Mouse (Mus musculus) lung, embryonic 14.5 days (tissue): Measurements from ENCODE around the gene Gm5741. TPM values are rescaled to one million over a fixed set of nuclear protein-coding genes. Genes with fewer than 3 reads are reported as not detected.

Experiments
- ATAC-seq: fragments of 200-750 bp; cut with Nextera tagmentation; 2 replicates; pipeline ENCODE4 v1.8.0; 2017; ENCODE audit warnings: mild to moderate bottlenecking, moderate TSS enrichment, moderate library complexity; ENCODE audit not compliant: insufficient read depth
- DNase-seq: peaks from one replicate; pipeline ENCODE4 v3.0.0-alpha.2; 2015
- H3K27ac ChIP-seq: fragments of 300-500 bp; sonication (generic); 2 replicates; pipeline ENCODE4 v1.5.1; 2014; ENCODE audit warnings: low read depth, mild to moderate bottlenecking, moderate library complexity
- H3K27me3 ChIP-seq: fragments of 300-500 bp; sonication (generic); 2 replicates; pipeline ENCODE4 v1.6.1; 2014; ENCODE audit warnings: low read length, control low read depth; ENCODE audit not compliant: insufficient read depth
- H3K36me3 ChIP-seq: fragments of 300-500 bp; sonication (generic); 2 replicates; pipeline ENCODE4 v1.6.1; 2014; ENCODE audit warnings: control low read depth; ENCODE audit not compliant: insufficient read depth
- H3K4me1 ChIP-seq: fragments of 300-500 bp; sonication (generic); 2 replicates; pipeline ENCODE4 v1.6.1; 2014; ENCODE audit warnings: antibody characterized with exemption, control low read depth; ENCODE audit not compliant: insufficient read depth
- H3K4me2 ChIP-seq: fragments of 300-500 bp; sonication (generic); 2 replicates; pipeline ENCODE4 v1.6.1; 2014; ENCODE audit warnings: mild to moderate bottlenecking
- H3K4me3 ChIP-seq: fragments of 300-500 bp; sonication (generic); 2 replicates; pipeline ENCODE4 v1.5.1; 2014; ENCODE audit warnings: low read depth, low read length
- H3K9ac ChIP-seq: fragments of 300-500 bp; sonication (generic); 2 replicates; pipeline ENCODE4 v1.6.1; 2014
- H3K9me3 ChIP-seq: fragments of 300-500 bp; sonication (generic); 2 replicates; pipeline ENCODE4 v1.6.1; 2016; ENCODE audit warnings: low read depth, low read length, control low read depth
- CTCF ChIP-seq: IDR thresholded peaks from 2 replicates; pipeline ENCODE4 v1.5.1; 2016; ENCODE audit warnings: antibody characterized with exemption, low read depth
- WGBS: fragments of 180-500 bp; shearing (Covaris S2); extraction: QIAGEN DNeasy Blood & Tissue Kit; methylation state at CpG from one replicate; pipeline ENCODE4 v1.1.7; 2014; 5-methylcytosine and 5-hydroxymethylcytosine counted together
- polyA plus RNA-seq: library from polyadenylated mRNA; unstranded; fragments of >200 nt; fragmentation: Nextera tagmentation; extraction: Ambion mirVana; gene quantifications from 2 replicates; pipeline ENCODE4 v1.2.1, GENCODE M21; 2014

Gm5741 gene
- polyA plus RNA-seq, 1 experiment from 2014 or later, result 0.72 TPM

GRCm38 (mm10) chr8:85081216-85081555, 13.4 kb upstream of the Gm5741 start, which contains the start of gene Wdr83:
TSS of gene Wdr83 (minus strand) at chr8:85081306.
- peak within 1 kb of the TSS; percentile 95 for H3K4me2 ChIP-seq
- no peaks in the 10 kb centered on the region for H3K9me3 ChIP-seq
- peak within 1 kb of the TSS; percentile 86 for H3K9ac ChIP-seq
- WGBS, result under 1% methylated on average over 9 of the region's 9 CpGs
- DNase-seq (peak; percentile 66), ATAC-seq (peak; percentile 67)
- TF ChIP-seq CTCF, result no peak
- peaks cover 13% of the 10 kb centered on the region for H3K4me1 ChIP-seq
- H3K36me3 ChIP-seq, result peaks cover 36% of the 10 kb centered on the region
- peak within 1 kb of the TSS; percentile 87 for H3K4me3 ChIP-seq
- H3K27ac ChIP-seq, result peak within 1 kb of the TSS; percentile 80; the same call in 1 of the 2 replicates
- H3K27me3 ChIP-seq, result no peaks in the 10 kb centered on the region

GRCm38 (mm10) chr8:85080532-85081215, 12.9 kb upstream of the Gm5741 start, which contains the start of gene Wdr83os:
TSS of gene Wdr83os (plus strand) at chr8:85080740.
- Histone ChIP-seq H3K4me1 (peaks cover 13% of the 10 kb centered on the region), H3K27ac (peak within 1 kb of the TSS; percentile 80; the same call in 1 of the 2 replicates), H3K4me2 (peak within 1 kb of the TSS; percentile 95), H3K36me3 (peaks cover 36% of the 10 kb centered on the region), H3K27me3 (no peaks in the 10 kb centered on the region), H3K9ac (peak within 1 kb of the TSS; percentile 86), H3K9me3 (no peaks in the 10 kb centered on the region), H3K4me3 (peak within 1 kb of the TSS; percentile 87)
- WGBS, result under 1% methylated on average over 30 of the region's 30 CpGs
- TF ChIP-seq CTCF, result 0 out of 2 replicates have a peak, but pooled peaks have one; percentile 1
- ATAC-seq (peak; percentile 23), DNase-seq (peak; percentile 89)

- Histone ChIP-seq H3K4me3 (peak overlapping the region; percentile 87), H3K27me3 (no peaks in the 10 kb centered on the region), H3K36me3 (peaks cover 36% of the 10 kb centered on the region), H3K4me1 (peaks cover 13% of the 10 kb centered on the region), H3K4me2 (peak overlapping the region; percentile 95), H3K27ac (peak overlapping the region; percentile 80; the same call in 1 of the 2 replicates), H3K9ac (peak overlapping the region; percentile 86), H3K9me3 (no peaks in the 10 kb centered on the region)
- WGBS, result 1% methylated on average over 25 of the region's 25 CpGs
- TF ChIP-seq CTCF, result no peak
- ATAC-seq (no peak), DNase-seq (no peak)
Measured at GRCm38 (mm10) chr8:85080214-85080531, 12.4 kb upstream of the Gm5741 start.

GRCm38 (mm10) chr8:85076993-85077392, 9.2 kb upstream of the Gm5741 start:
- Histone ChIP-seq H3K4me2 (no peak overlapping the region), H3K4me3 (no peak overlapping the region), H3K9ac (no peak overlapping the region), H3K27me3 (no peaks in the 10 kb centered on the region), H3K9me3 (no peaks in the 10 kb centered on the region), H3K4me1 (peaks cover 13% of the 10 kb centered on the region; the same call in 1 of the 2 replicates), H3K36me3 (peaks cover 52% of the 10 kb centered on the region), H3K27ac (no peak overlapping the region)
- DNase-seq, result peak; percentile 96
- peak; percentile 99 for TF ChIP-seq CTCF
- 0% methylated on average over 2 of the region's 2 CpGs for WGBS
- ATAC-seq, result no peak

- peaks cover 8% of the 10 kb centered on the region; the same call in 1 of the 2 replicates for H3K4me1 ChIP-seq
- no peaks in the 10 kb centered on the region for H3K9me3 ChIP-seq
- no peak overlapping the region for H3K4me2 ChIP-seq
- DNase-seq, result peak; percentile 56
- ATAC-seq, result no peak
- WGBS, result 71% methylated on average over 9 of the region's 9 CpGs
- TF ChIP-seq CTCF, result peak; percentile 61
- no peaks in the 10 kb centered on the region for H3K27me3 ChIP-seq
- no peak overlapping the region for H3K4me3 ChIP-seq
- no peak overlapping the region for H3K9ac ChIP-seq
- no peak overlapping the region for H3K27ac ChIP-seq
- peaks cover 52% of the 10 kb centered on the region for H3K36me3 ChIP-seq
Measured at GRCm38 (mm10) chr8:85076001-85076400, 8.2 kb upstream of the Gm5741 start.

GRCm38 (mm10) chr8:85074617-85075016, 6.8 kb upstream of the Gm5741 start:
- TF ChIP-seq CTCF, result no peak
- H3K4me1 ChIP-seq, result peaks cover 8% of the 10 kb centered on the region; the same call in 1 of the 2 replicates
- DNase-seq, result no peak
- H3K4me3 ChIP-seq, result no peak overlapping the region
- WGBS, result 87% methylated on average over 10 of the region's 10 CpGs
- no peak overlapping the region for H3K27ac ChIP-seq
- H3K27me3 ChIP-seq, result no peaks in the 10 kb centered on the region
- no peaks in the 10 kb centered on the region for H3K9me3 ChIP-seq
- no peak overlapping the region for H3K9ac ChIP-seq
- H3K36me3 ChIP-seq, result peaks cover 52% of the 10 kb centered on the region
- ATAC-seq, result no peak
- H3K4me2 ChIP-seq, result no peak overlapping the region

GRCm38 (mm10) chr8:85074167-85074566, 6.4 kb upstream of the Gm5741 start:
- H3K4me2 ChIP-seq, result no peak overlapping the region
- H3K27me3 ChIP-seq, result no peaks in the 10 kb centered on the region
- no peak overlapping the region for H3K9ac ChIP-seq
- H3K27ac ChIP-seq, result no peak overlapping the region
- DNase-seq (no peak), ATAC-seq (no peak)
- H3K4me3 ChIP-seq, result no peak overlapping the region
- WGBS, result 75% methylated on average over 10 of the region's 10 CpGs
- peaks cover 52% of the 10 kb centered on the region for H3K36me3 ChIP-seq
- peaks cover 6% of the 10 kb centered on the region; the same call in 1 of the 2 replicates for H3K4me1 ChIP-seq
- H3K9me3 ChIP-seq, result no peaks in the 10 kb centered on the region
- TF ChIP-seq CTCF, result no peak
